Mouse (Mus musculus) erythroblast, embryonic 14.5 days (primary cell): Measurements from ENCODE around the gene Ccdc30. TPM values are rescaled to one million over a fixed set of nuclear protein-coding genes. Genes with fewer than 3 reads are reported as not detected.
A peak's percentile ranks its signal among the peaks of the same experiment; 100 is the strongest.

Source experiments
- H3K27me3 ChIP-seq: 2 replicates; pipeline ENCODE4 v1.6.1; 2012; ENCODE audit warnings: inconsistent platforms; ENCODE audit not compliant: control insufficient read depth
- H3K36me3 ChIP-seq: 2 replicates; pipeline ENCODE4 v1.6.1; 2012; ENCODE audit warnings: mild to moderate bottlenecking, inconsistent platforms; ENCODE audit not compliant: control insufficient read depth
- H3K4me1 ChIP-seq: 2 replicates; pipeline ENCODE4 v1.6.1; 2012; ENCODE audit warnings: inconsistent platforms; ENCODE audit not compliant: control insufficient read depth
- H3K4me3 ChIP-seq: replicated peaks from 2 replicates; pipeline ENCODE3; 2012; ENCODE audit warnings: moderate library complexity, mild to moderate bottlenecking, inconsistent platforms
- H3K9me3 ChIP-seq: 2 replicates; pipeline ENCODE4 v1.6.1; 2012; ENCODE audit warnings: low read length, inconsistent platforms, mixed read lengths; ENCODE audit not compliant: control insufficient read depth
- GATA1 ChIP-seq: IDR thresholded peaks from 2 replicates; pipeline ENCODE4 v1.6.1; 2012; ENCODE audit warnings: low read length, inconsistent platforms, mixed read lengths
- TAL1 ChIP-seq: IDR thresholded peaks from 3 replicates; pipeline ENCODE4 v1.6.1; 2012; ENCODE audit warnings: low read length, inconsistent platforms, mixed read lengths
- polyA plus RNA-seq: library from polyadenylated mRNA; stranded (reverse); fragments of >175 nt; gene quantifications from 2 replicates; pipeline ENCODE4 v1.2.3, GENCODE M21; 2012

The Ccdc30 gene
- polyA plus RNA-seq, 1 experiment = not detected

DNA sequence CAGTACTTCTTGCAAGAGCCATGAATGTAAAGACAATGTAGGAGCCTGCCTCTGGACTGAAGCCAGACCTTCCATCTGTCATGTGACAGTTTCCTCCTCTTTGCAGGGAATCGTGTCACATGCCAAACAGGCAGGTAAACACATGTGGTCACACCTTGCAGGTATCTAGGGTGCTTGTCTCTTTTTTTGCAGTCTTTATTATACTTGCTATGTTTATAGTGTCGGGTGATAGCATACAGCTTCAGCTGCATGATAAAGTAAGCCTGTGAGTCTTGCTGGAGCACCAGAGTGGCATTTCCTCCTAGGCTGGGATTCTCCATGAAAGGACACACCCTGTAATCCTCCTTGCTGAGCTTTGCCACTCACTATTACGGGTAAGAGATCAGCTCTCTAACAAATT, 113.5 kb downstream of the Ccdc30 start:
- peaks cover 19% of the 10 kb centered on the region for H3K36me3 ChIP-seq
- H3K4me3 ChIP-seq = no peak overlapping the region
- H3K27me3 ChIP-seq = no peaks in the 10 kb centered on the region
- H3K9me3 ChIP-seq = no peaks in the 10 kb centered on the region
- TF ChIP-seq GATA1 (no peak), TAL1 (no peak)
- H3K4me1 ChIP-seq = no peaks in the 10 kb centered on the region

- TF ChIP-seq TAL1 (no peak), GATA1 (no peak)
- no peaks in the 10 kb centered on the region for H3K9me3 ChIP-seq
- H3K4me3 ChIP-seq = no peak overlapping the region
- H3K27me3 ChIP-seq = no peaks in the 10 kb centered on the region
- peaks cover 16% of the 10 kb centered on the region for H3K36me3 ChIP-seq
- H3K4me1 ChIP-seq = peaks cover 2% of the 10 kb centered on the region
Measured at GRCm38 (mm10) chr4:119300761-119301160, 114.6 kb downstream of the Ccdc30 start.

DNA sequence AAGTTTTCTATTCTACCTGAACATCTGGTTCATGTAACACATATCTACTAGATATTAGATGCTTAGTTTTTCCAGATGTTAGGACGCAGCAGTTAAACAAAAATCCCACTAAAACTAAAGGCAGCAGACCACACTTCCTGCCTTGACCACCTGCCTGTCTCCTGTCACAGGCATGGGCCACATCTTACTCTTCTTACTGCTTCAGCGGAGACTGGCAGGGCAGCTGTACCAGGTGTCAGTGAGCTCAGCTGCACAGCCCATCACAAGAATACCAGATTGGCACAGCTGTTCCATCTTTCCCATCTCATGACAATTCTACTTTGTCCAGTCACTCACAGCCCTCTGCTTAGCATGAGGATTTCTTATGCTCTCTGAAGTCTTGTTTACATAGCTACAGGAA, 118.0 kb downstream of the Ccdc30 start:
- Histone ChIP-seq H3K4me3 (no peak overlapping the region), H3K36me3 (peaks cover 6% of the 10 kb centered on the region; the same call in 1 of the 2 replicates), H3K4me1 (peaks cover 27% of the 10 kb centered on the region), H3K9me3 (no peaks in the 10 kb centered on the region), H3K27me3 (no peaks in the 10 kb centered on the region)
- TF ChIP-seq GATA1 (no peak), TAL1 (no peak)

- peak overlapping the region; percentile 85 for H3K4me3 ChIP-seq
- H3K9me3 ChIP-seq = no peaks in the 10 kb centered on the region
- H3K4me1 ChIP-seq = peaks cover 44% of the 10 kb centered on the region
- peaks cover 21% of the 10 kb centered on the region for H3K36me3 ChIP-seq
- no peaks in the 10 kb centered on the region for H3K27me3 ChIP-seq
- TF ChIP-seq TAL1 (no peak), GATA1 (no peak)
Measured at GRCm38 (mm10) chr4:119295134-119295453, 120.2 kb downstream of the Ccdc30 start.

- H3K27me3 ChIP-seq = no peaks in the 10 kb centered on the region
- TF ChIP-seq TAL1 (no peak), GATA1 (no peak)
- no peaks in the 10 kb centered on the region for H3K9me3 ChIP-seq
- peaks cover 26% of the 10 kb centered on the region for H3K36me3 ChIP-seq
- H3K4me3 ChIP-seq = peak within 1 kb of the TSS; percentile 85
- peaks cover 49% of the 10 kb centered on the region for H3K4me1 ChIP-seq
Measured at GRCm38 (mm10) chr4:119294415-119295133, 120.7 kb downstream of the Ccdc30 start, which contains the start of gene Ybx1. Gene Ybx1 (minus strand): TSS chr4:119294604.

GRCm38 (mm10) chr4:119293574-119294258, 121.6 kb downstream of the Ccdc30 start:
- H3K27me3 ChIP-seq = no peaks in the 10 kb centered on the region
- peaks cover 32% of the 10 kb centered on the region for H3K36me3 ChIP-seq
- H3K4me1 ChIP-seq = peaks cover 53% of the 10 kb centered on the region
- TF ChIP-seq GATA1 = no peak
- no peak for TF ChIP-seq TAL1
- H3K9me3 ChIP-seq = no peaks in the 10 kb centered on the region
- peak overlapping the region; percentile 85 for H3K4me3 ChIP-seq

- peak overlapping the region; percentile 85 for H3K4me3 ChIP-seq
- no peaks in the 10 kb centered on the region for H3K9me3 ChIP-seq
- TF ChIP-seq TAL1 (no peak), GATA1 (peak; percentile 38; the same call in 1 of the 2 replicates)
- no peaks in the 10 kb centered on the region for H3K27me3 ChIP-seq
- peaks cover 39% of the 10 kb centered on the region for H3K36me3 ChIP-seq
- peaks cover 58% of the 10 kb centered on the region for H3K4me1 ChIP-seq
Measured at GRCm38 (mm10) chr4:119292771-119293573, 122.3 kb downstream of the Ccdc30 start.

DNA sequence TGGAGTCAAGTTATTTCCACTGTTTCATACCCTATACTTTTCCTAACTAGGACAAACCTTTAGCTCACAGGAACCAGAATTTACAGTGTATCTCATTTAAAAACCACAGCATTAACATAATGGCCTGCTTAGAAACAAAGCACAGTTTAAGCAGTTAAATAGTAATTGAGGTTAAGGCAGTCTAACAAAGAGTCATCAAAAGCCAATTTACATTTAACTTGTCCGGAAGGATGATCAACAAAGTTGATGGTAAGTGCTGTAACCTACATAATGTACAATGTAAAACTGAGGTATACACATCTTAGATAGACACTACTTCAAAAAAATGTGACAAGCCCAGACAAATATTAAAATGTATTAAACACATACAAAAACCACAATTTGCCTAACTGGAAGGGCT, 123.4 kb downstream of the Ccdc30 start:
- no peaks in the 10 kb centered on the region for H3K9me3 ChIP-seq
- no peak for TF ChIP-seq GATA1
- no peak for TF ChIP-seq TAL1
- H3K27me3 ChIP-seq = no peaks in the 10 kb centered on the region
- peaks cover 69% of the 10 kb centered on the region for H3K4me1 ChIP-seq
- peak overlapping the region; percentile 85 for H3K4me3 ChIP-seq
- peaks cover 49% of the 10 kb centered on the region for H3K36me3 ChIP-seq

GRCm38 (mm10) chr4:119285336-119285735, 130.0 kb downstream of the Ccdc30 start:
- Histone ChIP-seq H3K9me3 (no peaks in the 10 kb centered on the region), H3K4me1 (peaks cover 48% of the 10 kb centered on the region), H3K4me3 (no peak overlapping the region), H3K27me3 (no peaks in the 10 kb centered on the region), H3K36me3 (peaks cover 90% of the 10 kb centered on the region)
- TF ChIP-seq TAL1 = no peak
